Mouse (Mus musculus) brain, embryonic 14.5 days (tissue): ENCODE data around the gene Gm49721.
"Not testable (repeated sequence)": the region's sequence is repeated elsewhere in the genome, so short reads cannot be mapped to it uniquely, and the experiment has no call there.

Experiments
- CTCF ChIP-seq: fragments of 200-500 bp; IDR thresholded peaks from 2 replicates; pipeline ENCODE4 v1.5.1; 2012; ENCODE audit warnings: inconsistent platforms, mild to moderate bottlenecking, moderate library complexity, borderline replicate concordance; ENCODE audit not compliant: insufficient read depth, insufficient read length; ENCODE audit errors: extremely low read depth
- POLR2A ChIP-seq: fragments of 200-500 bp; IDR thresholded peaks from 2 replicates; pipeline ENCODE4 v1.6.1; 2012; ENCODE audit warnings: mild to moderate bottlenecking, inconsistent platforms, borderline replicate concordance; ENCODE audit not compliant: poor library complexity, insufficient read depth, insufficient read length, severe bottlenecking; ENCODE audit errors: extremely low read depth

GRCm38 (mm10) chr17:6995504-6995903 is 16.8 kb downstream of the Gm49721 start:
- TF ChIP-seq CTCF, POLR2A: not testable (repeated sequence)
